Mouse (Mus musculus): ENCODE data around the gene Ufsp2. TPM values are rescaled to one million over a fixed set of nuclear protein-coding genes. Genes with fewer than 3 reads are reported as not detected.

Ufsp2 gene
- polyA plus RNA-seq (2012; rRNA removed) (13.7 and 20.1 TPM in 2 replicates), polyA plus RNA-seq (2014; fragmentation: Nextera tagmentation; extraction: Ambion mirVana) (32.4 and 36.0 TPM in 2 replicates)

- H3K4me3 ChIP-seq (ENCODE audit: insufficient read depth in 1 of 2, low read depth in 2 of 2, low read length in 2 of 2): peak within 1 kb of the TSS; percentile 87 to 96
- peak within 1 kb of the TSS; percentile 93 for H3K4me2 ChIP-seq (ENCODE audit: low read depth)
- WGBS (ENCODE audit: insufficient replicate concordance): under 1% methylated on average over 57 of the region's 57 CpGs
- H3K4me1 ChIP-seq (replicated peaks; ENCODE audit: control insufficient read depth in 2 of 2, insufficient read depth in 2 of 2, low read length in 1 of 2): peaks cover 4 to 7% of the 10 kb centered on the region in 2 experiments
- DNase-seq (ENCODE audit: low read depth in 3 of 3, low spot score in 3 of 3): peak; percentile 89 to 94 (median 92)
- H3K9me3 ChIP-seq (ENCODE audit: control insufficient read depth, low read length): no peaks in the 10 kb centered on the region
- peak within 1 kb of the TSS; percentile 28 for H3K27ac ChIP-seq
- ATAC-seq (ENCODE audit: insufficient read depth): peak; percentile 96
- no peaks in the 10 kb centered on the region; the same call in 1 of the 2 replicates for H3K36me3 ChIP-seq (replicated peaks; ENCODE audit: control insufficient read depth, insufficient read depth, low read depth)
- H3K27me3 ChIP-seq (ENCODE audit: control insufficient read depth, insufficient read depth, low read length): no peaks in the 10 kb centered on the region
- TF ChIP-seq EP300 (IDR thresholded peaks at IDR 0.05; ENCODE audit: low read depth) (no peak), CTCF (IDR thresholded peaks at IDR 0.05; ENCODE audit: low read depth) (peak; percentile 78)
- peak within 1 kb of the TSS; percentile 82 for H3K9ac ChIP-seq (replicated peaks)
These were observed at the start of gene Ufsp2, which contains the start of gene 1700029J07Rik for GRCm38 (mm10) chr8:45975126-45975836. Gene Ufsp2, plus strand, starts transcription at chr8:45975528. Gene 1700029J07Rik, minus strand, starts transcription at chr8:45975252.

GRCm38 (mm10) chr8:45934582-45935014 is 40.7 kb upstream of the Ufsp2 start, which contains the start of gene Ccdc110:
Gene Ccdc110, plus strand, starts transcription at chr8:45934619.
- Histone ChIP-seq H3K27me3 (ENCODE audit: control insufficient read depth, insufficient read depth, low read length) (no peaks in the 10 kb centered on the region), H3K4me3 (ENCODE audit: insufficient read depth in 1 of 2, low read depth in 2 of 2, low read length in 2 of 2) (no peak within 1 kb of the TSS), H3K4me1 (replicated peaks; ENCODE audit: control insufficient read depth in 2 of 2, insufficient read depth in 2 of 2, low read length in 1 of 2) (no peaks in the 10 kb centered on the region), H3K36me3 (replicated peaks; ENCODE audit: control insufficient read depth, insufficient read depth, low read depth) (no peaks in the 10 kb centered on the region), H3K27ac (no peak within 1 kb of the TSS), H3K4me2 (ENCODE audit: low read depth) (no peak within 1 kb of the TSS), H3K9ac (replicated peaks) (no peak within 1 kb of the TSS), H3K9me3 (ENCODE audit: control insufficient read depth, low read length) (no peaks in the 10 kb centered on the region)
- 13% methylated on average over 23 of the region's 23 CpGs for WGBS (ENCODE audit: insufficient replicate concordance)
- no peak for ATAC-seq (ENCODE audit: insufficient read depth)
- TF ChIP-seq CTCF (IDR thresholded peaks at IDR 0.05; ENCODE audit: low read depth) (peak; percentile 99), EP300 (IDR thresholded peaks at IDR 0.05; ENCODE audit: low read depth) (no peak)
- DNase-seq (ENCODE audit: low read depth in 3 of 3, low spot score in 3 of 3): peak; percentile 47 to 65 (median 63)

- Histone ChIP-seq H3K4me2 (ENCODE audit: low read depth) (no peak overlapping the region), H3K36me3 (replicated peaks; ENCODE audit: control insufficient read depth, insufficient read depth, low read depth) (no peaks in the 10 kb centered on the region), H3K9me3 (ENCODE audit: control insufficient read depth, low read length) (no peaks in the 10 kb centered on the region), H3K9ac (replicated peaks) (no peak overlapping the region), H3K4me3 (ENCODE audit: insufficient read depth in 1 of 2, low read depth in 2 of 2, low read length in 2 of 2) (no peak overlapping the region), H3K27ac (no peak overlapping the region), H3K27me3 (ENCODE audit: control insufficient read depth, insufficient read depth, low read length) (no peaks in the 10 kb centered on the region), H3K4me1 (replicated peaks; ENCODE audit: control insufficient read depth in 2 of 2, insufficient read depth in 2 of 2, low read length in 1 of 2) (no peaks in the 10 kb centered on the region)
- no peak for TF ChIP-seq EP300 (IDR thresholded peaks at IDR 0.05; ENCODE audit: low read depth)
- TF ChIP-seq CTCF (IDR thresholded peaks at IDR 0.05; ENCODE audit: low read depth): no peak
- ATAC-seq (ENCODE audit: insufficient read depth): no peak
- WGBS (ENCODE audit: insufficient replicate concordance): 65% methylated on average over 9 of the region's 9 CpGs
- no peak for DNase-seq (ENCODE audit: low read depth in 3 of 3, low spot score in 3 of 3)
These were observed 38.3 kb upstream of the Ufsp2 start for GRCm38 (mm10) chr8:45936986-45937385.

DNA sequence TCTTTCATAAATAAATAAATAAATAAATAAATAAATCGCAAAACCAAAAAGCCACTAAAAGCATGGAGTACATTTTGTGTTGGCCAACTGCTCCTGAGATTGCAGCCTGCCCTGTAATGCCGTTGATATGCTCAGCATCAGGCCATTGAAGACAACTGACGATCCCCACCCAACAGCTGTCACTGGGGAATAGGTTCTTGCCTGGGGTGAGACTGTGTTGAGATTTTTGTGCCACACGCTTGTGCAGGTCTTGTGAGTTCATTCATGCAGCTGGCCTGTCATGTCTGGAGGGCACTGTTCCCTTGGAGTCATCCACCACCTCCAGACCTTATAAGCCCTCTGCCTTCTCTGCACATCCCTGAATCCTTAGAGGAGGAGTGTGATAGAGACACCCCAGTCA is 29.0 kb upstream of the Ufsp2 start:
- WGBS (ENCODE audit: insufficient replicate concordance): 67% methylated on average over 4 of the region's 4 CpGs
- Histone ChIP-seq H3K27me3 (ENCODE audit: control insufficient read depth, insufficient read depth, low read length) (no peaks in the 10 kb centered on the region), H3K9ac (replicated peaks) (no peak overlapping the region), H3K9me3 (ENCODE audit: control insufficient read depth, low read length) (no peaks in the 10 kb centered on the region), H3K4me3 (ENCODE audit: insufficient read depth in 1 of 2, low read depth in 2 of 2, low read length in 2 of 2) (no peak overlapping the region), H3K27ac (no peak overlapping the region), H3K4me2 (ENCODE audit: low read depth) (no peak overlapping the region), H3K4me1 (replicated peaks; ENCODE audit: control insufficient read depth in 2 of 2, insufficient read depth in 2 of 2, low read length in 1 of 2) (no peaks in the 10 kb centered on the region), H3K36me3 (replicated peaks; ENCODE audit: control insufficient read depth, insufficient read depth, low read depth) (no peaks in the 10 kb centered on the region)
- ATAC-seq (ENCODE audit: insufficient read depth) (no peak), DNase-seq (ENCODE audit: low read depth in 3 of 3, low spot score in 3 of 3) (no peak)
- TF ChIP-seq CTCF (IDR thresholded peaks at IDR 0.05; ENCODE audit: low read depth) (no peak), EP300 (IDR thresholded peaks at IDR 0.05; ENCODE audit: low read depth) (no peak)

DNA sequence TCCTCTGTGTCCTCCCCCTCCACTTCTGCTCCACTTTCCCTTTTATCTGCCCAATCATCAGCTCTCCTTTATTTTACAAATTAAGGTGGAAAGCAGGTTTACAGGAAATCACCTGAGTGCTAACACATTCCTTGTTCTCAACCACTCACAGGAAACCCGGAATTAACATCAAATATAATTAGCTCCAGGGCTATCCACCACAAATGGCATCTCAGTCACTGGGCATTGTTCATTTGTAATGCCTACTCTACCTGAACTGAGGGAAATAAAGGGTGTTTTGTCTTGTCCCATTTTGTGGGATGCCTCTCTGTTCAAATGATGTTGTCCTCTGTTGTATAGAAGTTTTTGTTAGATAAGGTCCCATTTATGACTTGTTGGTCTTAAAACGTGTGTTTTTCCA is 24.7 kb upstream of the Ufsp2 start:
- H3K4me3 ChIP-seq (ENCODE audit: insufficient read depth in 1 of 2, low read depth in 2 of 2, low read length in 2 of 2): no peak overlapping the region
- TF ChIP-seq CTCF (IDR thresholded peaks at IDR 0.05; ENCODE audit: low read depth) (no peak), EP300 (IDR thresholded peaks at IDR 0.05; ENCODE audit: low read depth) (no peak)
- H3K27me3 ChIP-seq (ENCODE audit: control insufficient read depth, insufficient read depth, low read length): no peaks in the 10 kb centered on the region
- no peak overlapping the region for H3K4me2 ChIP-seq (ENCODE audit: low read depth)
- H3K9ac ChIP-seq (replicated peaks): no peak overlapping the region
- DNase-seq (ENCODE audit: low read depth in 3 of 3, low spot score in 3 of 3): no peak
- no peak overlapping the region for H3K27ac ChIP-seq
- ATAC-seq (ENCODE audit: insufficient read depth): no peak
- 34% methylated on average over 2 of the region's 2 CpGs for WGBS (ENCODE audit: insufficient replicate concordance)
- H3K4me1 ChIP-seq (replicated peaks; ENCODE audit: control insufficient read depth in 2 of 2, insufficient read depth in 2 of 2, low read length in 1 of 2): no peaks in the 10 kb centered on the region
- no peaks in the 10 kb centered on the region for H3K9me3 ChIP-seq (ENCODE audit: control insufficient read depth, low read length)
- no peaks in the 10 kb centered on the region for H3K36me3 ChIP-seq (replicated peaks; ENCODE audit: control insufficient read depth, insufficient read depth, low read depth)

Data from liver, embryonic 14.5 days (tissue).